Mouse (Mus musculus) lung, embryonic 16.5 days (tissue): ENCODE measurements around the gene Slc12a7. TPM values are rescaled to one million over a fixed set of nuclear protein-coding genes. Genes with fewer than 3 reads are reported as not detected.

Experiments
- ATAC-seq: fragments of 200-750 bp; cut with Nextera tagmentation; 2 replicates; pipeline ENCODE4 v1.8.0; 2017; ENCODE audit warnings: low read depth, mild to moderate bottlenecking, moderate library complexity
- H3K27ac ChIP-seq: fragments of 300-500 bp; sonication (generic); 2 replicates; pipeline ENCODE4 v1.5.1; 2014; ENCODE audit warnings: mild to moderate bottlenecking, control low read depth, low read length
- H3K27me3 ChIP-seq: fragments of 300-500 bp; sonication (generic); 2 replicates; pipeline ENCODE4 v1.6.1; 2014; ENCODE audit warnings: low read depth, low read length, mixed read lengths; ENCODE audit not compliant: control insufficient read depth, insufficient read depth
- H3K36me3 ChIP-seq: fragments of 300-500 bp; sonication (generic); 2 replicates; pipeline ENCODE4 v1.6.1; 2014; ENCODE audit warnings: low read length; ENCODE audit not compliant: control insufficient read depth, insufficient read depth
- H3K4me1 ChIP-seq: fragments of 300-500 bp; sonication (generic); replicated peaks from 2 replicates; pipeline ENCODE4 v1.6.1; 2014; ENCODE audit warnings: low read length, mixed read lengths; ENCODE audit not compliant: control insufficient read depth, insufficient read depth
- H3K4me2 ChIP-seq: fragments of 300-500 bp; sonication (generic); 2 replicates; pipeline ENCODE4 v1.6.1; 2014; ENCODE audit warnings: low read depth, low read length, control low read depth
- H3K4me3 ChIP-seq: fragments of 300-500 bp; sonication (generic); 2 replicates; pipeline ENCODE4 v1.5.1; 2014; ENCODE audit warnings: mild to moderate bottlenecking, low read length, control low read depth
- H3K9ac ChIP-seq: fragments of 300-500 bp; sonication (generic); 2 replicates; pipeline ENCODE4 v1.6.1; 2014; ENCODE audit warnings: low read length, control low read depth
- H3K9me3 ChIP-seq: fragments of 300-500 bp; sonication (generic); 2 replicates; pipeline ENCODE4 v1.6.1; 2016; ENCODE audit warnings: low read length; ENCODE audit not compliant: control insufficient read depth
- WGBS: fragments of 180-500 bp; shearing (Covaris S2); extraction: QIAGEN DNeasy Blood & Tissue Kit; methylation state at CpG from one replicate; pipeline ENCODE4 v1.1.7; 2014; 5-methylcytosine and 5-hydroxymethylcytosine counted together
- polyA plus RNA-seq: library from polyadenylated mRNA; unstranded; fragments of >200 nt; fragmentation: Nextera tagmentation; extraction: Ambion mirVana; gene quantifications from 2 replicates; pipeline ENCODE4 v1.2.1, GENCODE M21; 2015

Gene Slc12a7
- polyA plus RNA-seq, 1 experiment from 2014 or later = 14.6 TPM

DNA sequence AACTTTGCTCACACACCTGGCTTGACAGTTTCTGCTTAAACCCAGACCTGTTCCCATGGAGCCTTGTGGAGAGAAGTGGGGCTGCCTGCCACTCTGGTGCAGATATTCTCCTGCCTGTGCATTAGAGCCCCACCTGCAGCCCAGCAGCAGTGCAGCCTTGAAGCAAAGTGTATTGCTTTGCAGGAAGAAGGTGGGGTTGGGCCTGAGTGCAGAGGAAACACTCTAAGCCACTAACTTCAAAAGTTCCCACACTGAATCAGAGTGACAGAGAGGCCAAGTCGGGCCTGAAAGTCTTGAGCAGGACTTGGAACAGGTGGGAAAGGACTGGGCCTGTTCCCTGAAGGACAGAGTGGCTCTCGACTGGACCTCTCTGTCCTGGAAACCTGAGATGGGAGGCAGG lies 39.8 kb downstream of the Slc12a7 start:
- Histone ChIP-seq H3K4me1 (peaks cover 18% of the 10 kb centered on the region), H3K36me3 (no peaks in the 10 kb centered on the region), H3K9ac (no peak overlapping the region), H3K27me3 (no peaks in the 10 kb centered on the region), H3K9me3 (no peaks in the 10 kb centered on the region), H3K4me3 (no peak overlapping the region), H3K27ac (peak overlapping the region; percentile 88), H3K4me2 (no peak overlapping the region)
- 31% methylated on average over 2 of the region's 2 CpGs for WGBS
- ATAC-seq = peak; percentile 79

DNA sequence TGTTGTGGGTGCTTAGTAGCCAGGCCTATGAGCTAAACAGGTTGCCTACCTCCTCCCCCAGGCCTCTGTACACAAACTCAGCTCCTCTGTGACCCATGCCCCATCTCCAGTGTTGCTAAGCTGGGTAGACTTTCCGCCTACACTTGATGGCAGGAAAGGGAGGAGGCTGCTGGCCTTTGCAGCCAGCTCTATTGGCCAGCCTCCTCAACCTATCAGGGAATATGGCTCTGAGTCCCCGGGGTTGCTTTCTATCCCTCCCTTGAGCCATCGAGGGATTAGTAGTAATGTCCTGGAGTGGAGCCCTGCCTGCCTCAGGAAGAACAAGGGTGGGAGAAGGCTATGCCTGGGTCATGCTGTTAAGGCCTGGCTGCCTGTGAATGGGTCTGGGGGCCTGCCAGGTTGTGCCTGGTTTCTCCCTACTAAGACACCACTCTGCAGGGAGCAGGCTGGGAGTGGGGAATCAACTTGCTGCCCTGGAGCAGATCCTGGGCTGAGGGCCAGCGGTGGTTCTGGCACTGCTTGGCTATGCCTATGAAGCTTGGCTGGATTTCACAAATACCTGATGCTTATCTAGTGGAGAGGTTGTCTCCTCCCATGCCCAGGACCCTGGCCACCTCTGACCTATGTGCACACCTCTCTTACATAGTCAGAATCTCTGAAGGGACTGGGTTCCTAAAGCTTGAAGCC lies 40.8 kb downstream of the Slc12a7 start:
- H3K27me3 ChIP-seq = no peaks in the 10 kb centered on the region
- H3K4me1 ChIP-seq = peaks cover 18% of the 10 kb centered on the region
- no peaks in the 10 kb centered on the region for H3K9me3 ChIP-seq
- no peaks in the 10 kb centered on the region for H3K36me3 ChIP-seq
- no peak overlapping the region; the same call in 1 of the 2 replicates for H3K9ac ChIP-seq
- H3K27ac ChIP-seq = peak overlapping the region; percentile 88
- H3K4me2 ChIP-seq = no peak overlapping the region
- WGBS = 45% methylated on average over 4 of the region's 4 CpGs
- ATAC-seq = peak; percentile 29; the same call in 1 of the 2 replicates
- H3K4me3 ChIP-seq = no peak overlapping the region

GRCm38 (mm10) chr13:73775786-73776185 lies 42.9 kb downstream of the Slc12a7 start:
- WGBS = 72% methylated on average over 4 of the region's 4 CpGs

DNA sequence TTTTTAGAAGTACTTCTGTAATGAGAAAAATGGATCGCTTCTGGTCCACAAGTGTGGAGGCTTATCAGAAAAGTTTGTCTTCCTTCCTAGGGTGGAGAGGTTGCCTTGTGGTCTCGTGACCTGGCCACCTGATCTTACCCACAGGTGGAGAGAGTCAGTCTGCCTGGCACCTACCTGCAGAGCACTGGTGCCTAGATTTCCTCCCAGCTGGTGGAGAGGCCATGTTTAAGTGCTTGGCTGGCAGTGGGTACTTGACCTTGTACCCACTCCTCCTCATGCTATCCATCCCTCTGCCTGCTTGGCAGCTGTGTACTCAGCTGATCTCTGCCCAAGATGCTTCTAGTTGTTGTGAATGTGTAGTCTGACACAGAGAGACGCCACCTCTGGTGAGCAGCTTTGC lies 44.7 kb downstream of the Slc12a7 start:
- WGBS = 68% methylated on average over 3 of the region's 3 CpGs
- ATAC-seq = no peak
- H3K9me3 ChIP-seq = no peaks in the 10 kb centered on the region

More at GRCm38 (mm10) chr13:73775786-73776185, 42.9 kb downstream of the Slc12a7 start:
- Histone ChIP-seq H3K9me3 (no peaks in the 10 kb centered on the region), H3K27ac (no peak overlapping the region), H3K9ac (no peak overlapping the region), H3K27me3 (no peaks in the 10 kb centered on the region), H3K36me3 (no peaks in the 10 kb centered on the region), H3K4me2 (no peak overlapping the region), H3K4me3 (no peak overlapping the region), H3K4me1 (peaks cover 18% of the 10 kb centered on the region)
- no peak for ATAC-seq

DNA sequence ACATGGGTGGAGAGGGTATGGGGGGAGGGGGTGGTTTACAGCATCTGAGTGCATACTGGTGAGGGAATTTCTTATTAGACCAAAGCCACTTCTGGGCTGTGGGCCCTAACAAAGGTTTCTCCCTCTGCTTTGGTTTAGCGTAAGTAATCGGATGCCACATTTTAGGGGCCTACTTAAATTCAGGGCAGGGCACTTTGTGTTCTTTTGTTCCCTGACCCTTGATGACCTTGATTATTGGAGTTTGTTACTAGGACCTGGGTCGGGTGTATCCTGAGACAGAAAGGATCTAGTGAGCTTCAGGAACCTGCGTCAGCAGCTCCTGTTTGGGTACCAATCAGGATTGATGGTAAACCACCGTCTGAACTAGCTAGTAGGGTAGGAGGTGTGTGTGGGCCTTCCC lies 49.6 kb downstream of the Slc12a7 start:
- Histone ChIP-seq H3K27me3 (no peaks in the 10 kb centered on the region), H3K9me3 (no peaks in the 10 kb centered on the region), H3K9ac (no peak overlapping the region), H3K4me2 (no peak overlapping the region), H3K27ac (no peak overlapping the region), H3K4me3 (no peak overlapping the region), H3K4me1 (no peaks in the 10 kb centered on the region), H3K36me3 (peaks cover 9% of the 10 kb centered on the region; the same call in 1 of the 2 replicates)
- ATAC-seq = no peak
- 76% methylated on average over 5 of the region's 5 CpGs for WGBS

More for the DNA sequence above, 44.7 kb downstream of the Slc12a7 start:
- peaks cover 10% of the 10 kb centered on the region for H3K4me1 ChIP-seq
- no peak overlapping the region for H3K4me3 ChIP-seq
- H3K27ac ChIP-seq = no peak overlapping the region
- no peaks in the 10 kb centered on the region for H3K36me3 ChIP-seq
- no peak overlapping the region for H3K4me2 ChIP-seq
- H3K9ac ChIP-seq = no peak overlapping the region
- H3K27me3 ChIP-seq = no peaks in the 10 kb centered on the region

GRCm38 (mm10) chr13:73792176-73792575 lies 59.3 kb downstream of the Slc12a7 start:
- Histone ChIP-seq H3K36me3 (peaks cover 21% of the 10 kb centered on the region), H3K9me3 (no peaks in the 10 kb centered on the region), H3K4me1 (no peaks in the 10 kb centered on the region), H3K27me3 (no peaks in the 10 kb centered on the region), H3K4me3 (no peak overlapping the region), H3K9ac (no peak overlapping the region), H3K27ac (no peak overlapping the region), H3K4me2 (no peak overlapping the region)
- no peak for ATAC-seq
- 91% methylated on average over 4 of the region's 4 CpGs for WGBS

DNA sequence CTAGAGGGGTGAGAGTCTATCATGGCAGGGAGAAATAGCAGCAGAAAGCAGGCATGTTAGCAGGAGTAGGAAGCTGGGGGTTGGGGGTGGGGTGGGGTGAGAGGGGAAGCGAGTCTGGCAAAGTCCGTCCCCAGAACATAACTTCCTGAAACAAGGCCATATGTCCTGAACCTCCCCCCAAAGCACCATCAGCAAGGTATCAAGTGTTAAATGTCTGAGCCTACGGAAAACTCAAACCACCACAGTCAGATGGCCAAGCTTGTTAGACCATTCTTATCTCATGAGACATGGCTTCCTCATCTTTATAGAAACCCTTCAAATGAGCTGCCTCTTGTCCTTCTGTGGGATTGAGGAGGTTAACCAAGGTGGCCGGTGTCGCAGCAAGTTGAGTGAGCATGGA lies 60.3 kb downstream of the Slc12a7 start:
- Histone ChIP-seq H3K36me3 (peaks cover 21% of the 10 kb centered on the region), H3K4me3 (no peak overlapping the region), H3K4me2 (no peak overlapping the region), H3K9me3 (no peaks in the 10 kb centered on the region), H3K27me3 (no peaks in the 10 kb centered on the region), H3K4me1 (no peaks in the 10 kb centered on the region), H3K27ac (no peak overlapping the region), H3K9ac (no peak overlapping the region)
- 75% methylated on average over 5 of the region's 5 CpGs for WGBS
- no peak for ATAC-seq

GRCm38 (mm10) chr13:73799110-73799509 lies 66.2 kb downstream of the Slc12a7 start:
- 84% methylated on average over 5 of the region's 5 CpGs for WGBS
- no peaks in the 10 kb centered on the region for H3K9me3 ChIP-seq
- H3K36me3 ChIP-seq = peaks cover 20% of the 10 kb centered on the region
- no peaks in the 10 kb centered on the region for H3K4me1 ChIP-seq
- no peaks in the 10 kb centered on the region for H3K27me3 ChIP-seq
- no peak overlapping the region for H3K4me2 ChIP-seq
- ATAC-seq = no peak
- no peak overlapping the region for H3K27ac ChIP-seq
- H3K4me3 ChIP-seq = no peak overlapping the region
- no peak overlapping the region for H3K9ac ChIP-seq

GRCm38 (mm10) chr13:73803450-73804178 lies 70.7 kb downstream of the Slc12a7 start:
- 72% methylated on average over 8 of the region's 8 CpGs for WGBS
- H3K27ac ChIP-seq = no peak overlapping the region
- no peak overlapping the region for H3K9ac ChIP-seq
- H3K4me2 ChIP-seq = no peak overlapping the region
- H3K4me1 ChIP-seq = no peaks in the 10 kb centered on the region
- H3K4me3 ChIP-seq = no peak overlapping the region
- H3K9me3 ChIP-seq = no peaks in the 10 kb centered on the region
- H3K27me3 ChIP-seq = no peaks in the 10 kb centered on the region
- H3K36me3 ChIP-seq = peaks cover 7% of the 10 kb centered on the region
- ATAC-seq = peak; percentile 86
